Mouse (Mus musculus) T-helper 17 cell (primary cell): Measurements from ENCODE around the gene Olfr625-ps1.

Source experiments
- in situ Hi-C, 2 experiments: fragments of 300-600 bp; cut with MboI, MseI; formaldehyde crosslinking; loops; 1 replicate in 1 of 2; 2 replicates in 1 of 2; pipeline ENCODE4 v1.15.1; 2025; ENCODE audit warnings: high pct_unique_total_duplicates in 2 of 2

Olfr625-ps1 gene

GRCm38 (mm10) chr7:103682420-103682819, at the start of gene Olfr625-ps1:
Olfr625-ps1 (plus strand) TSS chr7:103682720.
- in situ Hi-C loops: no loop called here

- in situ Hi-C loops: no loop called here
These were observed 45.7 kb upstream of the Olfr625-ps1 start for GRCm38 (mm10) chr7:103636795-103637194.

- in situ Hi-C loops: no loop called here
These were observed 39.9 kb upstream of the Olfr625-ps1 start, which contains the start of gene Olfr622 for GRCm38 (mm10) chr7:103642602-103643001. Olfr622 (minus strand) TSS chr7:103642702.

- in situ Hi-C loops: no loop called here
These were observed 38.5 kb upstream of the Olfr625-ps1 start for GRCm38 (mm10) chr7:103644070-103644469.

GRCm38 (mm10) chr7:103663598-103663997, 18.9 kb upstream of the Olfr625-ps1 start, which contains the start of gene Olfr623:
Olfr623 (minus strand) TSS chr7:103663698.
- in situ Hi-C loops: no loop called here

- in situ Hi-C loops: no loop called here
These were observed 11.4 kb upstream of the Olfr625-ps1 start, which contains the start of gene Olfr624 for GRCm38 (mm10) chr7:103671091-103671490. Olfr624 (minus strand) TSS chr7:103671191.

GRCm38 (mm10) chr7:103699469-103699868, 16.9 kb downstream of the Olfr625-ps1 start:
- in situ Hi-C loops: no loop called here

GRCm38 (mm10) chr7:103712024-103712423, 29.5 kb downstream of the Olfr625-ps1 start:
- in situ Hi-C loops: loop anchor here (5.0 to 25.0 kb wide), 3 partner anchors 233 to 1200 kb away; partner anchors contain the start of gene Olfr633 (in 1 of the 2)

- in situ Hi-C loops: loop anchor here (5.0 to 25.0 kb wide), 3 partner anchors 230 to 1202 kb away; partner anchors contain the start of gene Olfr633 (in 1 of the 2)
These were observed 31.9 kb downstream of the Olfr625-ps1 start, which contains the start of gene Olfr243 for GRCm38 (mm10) chr7:103714371-103714770. Olfr243 (plus strand) TSS chr7:103714671.

- in situ Hi-C loops: loop anchor here in 1 of 2 experiments (5.0 to 25.0 kb wide), 3 partner anchors 86 to 1204 kb away; partner anchors contain the start of gene Olfr633
These were observed 33.9 kb downstream of the Olfr625-ps1 start for GRCm38 (mm10) chr7:103716398-103716797.

- in situ Hi-C loops: no loop called here
These were observed 47.6 kb downstream of the Olfr625-ps1 start, which contains the start of gene Olfr628 for GRCm38 (mm10) chr7:103730074-103730473. Olfr628 (plus strand) TSS chr7:103730374.
